Mouse (Mus musculus) bone marrow macrophage, adult 2 months (primary cell): Measurements from ENCODE around the gene Cfi.

Experiments
- CTCF ChIP-seq: IDR thresholded peaks from 2 replicates; pipeline ENCODE4 v1.5.1; 2012; ENCODE audit warnings: low read depth, mild to moderate bottlenecking, low read length, moderate library complexity
- POLR2A ChIP-seq: IDR thresholded peaks from 2 replicates; pipeline ENCODE4 v1.6.1; 2012; ENCODE audit warnings: mild to moderate bottlenecking, low read depth, low read length, borderline replicate concordance

- TF ChIP-seq CTCF = no peak
- no peak for TF ChIP-seq POLR2A
Measured at GRCm38 (mm10) chr3:129798551-129798950, 37.1 kb upstream of the Cfi start.
